Mouse (Mus musculus) embryonic facial prominence, embryonic 14.5 days (tissue): Measurements from ENCODE around the gene Utrn. TPM values are rescaled to one million over a fixed set of nuclear protein-coding genes. Genes with fewer than 3 reads are reported as not detected.

Source experiments
- ATAC-seq: fragments of 200-750 bp; cut with Nextera tagmentation; 2 replicates; pipeline ENCODE4 v1.8.0; 2017; ENCODE audit warnings: low read depth, moderate number of reproducible peaks, moderate TSS enrichment
- DNase-seq: peaks from one replicate; pipeline ENCODE4 v3.0.0-alpha.2; 2015; ENCODE audit warnings: low spot score
- H3K27ac ChIP-seq: fragments of 300-500 bp; sonication (generic); replicated peaks from 2 replicates; pipeline ENCODE4 v1.5.1; 2014; ENCODE audit warnings: low read depth, mild to moderate bottlenecking, low read length, moderate library complexity
- H3K27me3 ChIP-seq: fragments of 300-500 bp; sonication (generic); replicated peaks from 2 replicates; pipeline ENCODE4 v1.6.1; 2014; ENCODE audit warnings: low read length; ENCODE audit not compliant: control insufficient read depth, insufficient read depth
- H3K36me3 ChIP-seq: fragments of 300-500 bp; sonication (generic); 2 replicates; pipeline ENCODE4 v1.6.1; 2014; ENCODE audit warnings: low read length, mixed read lengths; ENCODE audit not compliant: control insufficient read depth, insufficient read depth
- H3K4me1 ChIP-seq: fragments of 300-500 bp; sonication (generic); 2 replicates; pipeline ENCODE4 v1.6.1; 2014; ENCODE audit warnings: antibody characterized with exemption, low read length; ENCODE audit not compliant: control insufficient read depth, insufficient read depth
- H3K4me2 ChIP-seq: fragments of 300-500 bp; sonication (generic); 2 replicates; pipeline ENCODE4 v1.6.1; 2014; ENCODE audit warnings: low read depth, mild to moderate bottlenecking, low read length, moderate library complexity, mixed read lengths
- H3K4me3 ChIP-seq: fragments of 300-500 bp; sonication (generic); 2 replicates; pipeline ENCODE4 v1.5.1; 2014; ENCODE audit warnings: low read depth, mild to moderate bottlenecking, low read length
- H3K9ac ChIP-seq: fragments of 300-500 bp; sonication (generic); 2 replicates; pipeline ENCODE4 v1.6.1; 2014; ENCODE audit warnings: low read depth, mild to moderate bottlenecking, low read length, moderate library complexity, mixed read lengths
- H3K9me3 ChIP-seq: fragments of 300-500 bp; sonication (generic); 2 replicates; pipeline ENCODE4 v1.6.1; 2016; ENCODE audit warnings: low read length; ENCODE audit not compliant: control insufficient read depth
- WGBS: fragments of 180-500 bp; shearing (Covaris S2); extraction: QIAGEN DNeasy Blood & Tissue Kit; methylation state at CpG from one replicate; pipeline ENCODE4 v1.1.7; 2014; 5-methylcytosine and 5-hydroxymethylcytosine counted together
- polyA plus RNA-seq: library from polyadenylated mRNA; unstranded; fragments of >200 nt; fragmentation: Nextera tagmentation; extraction: Ambion mirVana; gene quantifications from 2 replicates; pipeline ENCODE4 v1.2.1, GENCODE M21; 2014

The Utrn gene
- polyA plus RNA-seq, 1 experiment from 2014 or later, result 73.3 TPM

GRCm38 (mm10) chr10:12497555-12497954 lies 371.6 kb downstream of the Utrn start:
- Histone ChIP-seq H3K36me3 (peaks cover 15% of the 10 kb centered on the region), H3K9ac (no peak overlapping the region), H3K4me3 (no peak overlapping the region), H3K27me3 (no peaks in the 10 kb centered on the region), H3K27ac (no peak overlapping the region), H3K4me2 (no peak overlapping the region), H3K9me3 (no peaks in the 10 kb centered on the region), H3K4me1 (no peaks in the 10 kb centered on the region)
- ATAC-seq (no peak), DNase-seq (no peak)
- WGBS, result 88% methylated on average over 8 of the region's 8 CpGs

- Histone ChIP-seq H3K4me3 (no peak overlapping the region), H3K27me3 (no peaks in the 10 kb centered on the region), H3K4me1 (0 out of 2 replicates have a peak, but pooled peaks cover 7% of the 10 kb centered on the region), H3K27ac (no peak overlapping the region), H3K9me3 (no peaks in the 10 kb centered on the region), H3K9ac (no peak overlapping the region), H3K4me2 (no peak overlapping the region), H3K36me3 (no peaks in the 10 kb centered on the region)
- no peak for DNase-seq
- WGBS, result 58% methylated on average over 4 of the region's 4 CpGs
- no peak for ATAC-seq
Observed at GRCm38 (mm10) chr10:12489551-12490177, 379.5 kb downstream of the Utrn start.

- 79% methylated on average over 3 of the region's 3 CpGs for WGBS
- H3K4me2 ChIP-seq, result no peak overlapping the region
- no peak for DNase-seq
- H3K9me3 ChIP-seq, result no peaks in the 10 kb centered on the region
- H3K36me3 ChIP-seq, result no peaks in the 10 kb centered on the region
- H3K9ac ChIP-seq, result no peak overlapping the region
- no peaks in the 10 kb centered on the region for H3K27me3 ChIP-seq
- H3K4me3 ChIP-seq, result no peak overlapping the region
- H3K27ac ChIP-seq, result no peak overlapping the region
- 0 out of 2 replicates have a peak, but pooled peaks cover 7% of the 10 kb centered on the region for H3K4me1 ChIP-seq
- no peak for ATAC-seq
Observed at GRCm38 (mm10) chr10:12488518-12488917, 380.6 kb downstream of the Utrn start.

GRCm38 (mm10) chr10:12488117-12488516 lies 381.0 kb downstream of the Utrn start:
- 0 out of 2 replicates have a peak, but pooled peaks cover 7% of the 10 kb centered on the region for H3K4me1 ChIP-seq
- H3K27me3 ChIP-seq, result no peaks in the 10 kb centered on the region
- no peaks in the 10 kb centered on the region for H3K9me3 ChIP-seq
- DNase-seq (no peak), ATAC-seq (no peak)
- no peaks in the 10 kb centered on the region for H3K36me3 ChIP-seq
- 81% methylated on average over 5 of the region's 5 CpGs for WGBS
- no peak overlapping the region for H3K4me2 ChIP-seq
- H3K9ac ChIP-seq, result no peak overlapping the region
- no peak overlapping the region for H3K4me3 ChIP-seq
- no peak overlapping the region for H3K27ac ChIP-seq

- H3K27ac ChIP-seq, result no peak overlapping the region
- no peak overlapping the region for H3K9ac ChIP-seq
- no peaks in the 10 kb centered on the region for H3K9me3 ChIP-seq
- H3K4me2 ChIP-seq, result no peak overlapping the region
- no peaks in the 10 kb centered on the region for H3K27me3 ChIP-seq
- DNase-seq (no peak), ATAC-seq (no peak)
- H3K36me3 ChIP-seq, result peaks cover 3% of the 10 kb centered on the region; the same call in 1 of the 2 replicates
- WGBS, result 58% methylated on average over 1 of the region's 1 CpGs
- no peaks in the 10 kb centered on the region for H3K4me1 ChIP-seq
- no peak overlapping the region for H3K4me3 ChIP-seq
Observed at GRCm38 (mm10) chr10:12483494-12483893, 385.7 kb downstream of the Utrn start.

GRCm38 (mm10) chr10:12482975-12483374 lies 386.2 kb downstream of the Utrn start:
- Histone ChIP-seq H3K27me3 (no peaks in the 10 kb centered on the region), H3K27ac (no peak overlapping the region), H3K4me3 (no peak overlapping the region), H3K4me2 (no peak overlapping the region), H3K9ac (no peak overlapping the region), H3K9me3 (no peaks in the 10 kb centered on the region), H3K4me1 (no peaks in the 10 kb centered on the region), H3K36me3 (peaks cover 3% of the 10 kb centered on the region; the same call in 1 of the 2 replicates)
- DNase-seq, result no peak
- WGBS, result 76% methylated on average over 3 of the region's 3 CpGs
- ATAC-seq, result no peak

- ATAC-seq (peak; percentile 85; the same call in 1 of the 2 replicates), DNase-seq (peak; percentile 90)
- Histone ChIP-seq H3K9me3 (no peaks in the 10 kb centered on the region), H3K27me3 (no peaks in the 10 kb centered on the region), H3K9ac (no peak overlapping the region), H3K4me2 (0 out of 2 replicates have a peak overlapping the region, but pooled peaks have one; percentile 4), H3K36me3 (no peaks in the 10 kb centered on the region), H3K27ac (no peak overlapping the region; the same call in 1 of the 2 replicates), H3K4me1 (no peaks in the 10 kb centered on the region), H3K4me3 (no peak overlapping the region)
- WGBS, result 43% methylated on average over 14 of the region's 14 CpGs
Observed at GRCm38 (mm10) chr10:12474850-12475621, 394.1 kb downstream of the Utrn start.

- H3K36me3 ChIP-seq, result peaks cover 4% of the 10 kb centered on the region; the same call in 1 of the 2 replicates
- H3K27ac ChIP-seq, result 0 out of 2 replicates have a peak overlapping the region, but pooled peaks have one; percentile 48
- H3K4me3 ChIP-seq, result no peak overlapping the region
- H3K27me3 ChIP-seq, result no peaks in the 10 kb centered on the region
- H3K4me1 ChIP-seq, result peaks cover 8% of the 10 kb centered on the region; the same call in 1 of the 2 replicates
- H3K9ac ChIP-seq, result no peak overlapping the region
- H3K9me3 ChIP-seq, result no peaks in the 10 kb centered on the region
- DNase-seq (no peak), ATAC-seq (no peak)
- no peak overlapping the region for H3K4me2 ChIP-seq
- WGBS, result 59% methylated on average over 5 of the region's 5 CpGs
Observed at GRCm38 (mm10) chr10:12469391-12470057, 399.6 kb downstream of the Utrn start.
